Mouse (Mus musculus) erythroblast, embryonic 14.5 days (primary cell): ENCODE data around the gene Tbcd.
A peak's percentile ranks its signal among the peaks of the same experiment; 100 is the strongest.

ENCODE experiments used
- GATA1 ChIP-seq: IDR thresholded peaks from 2 replicates; pipeline ENCODE4 v1.6.1; 2012; ENCODE audit warnings: low read length, inconsistent platforms, mixed read lengths
- TAL1 ChIP-seq: IDR thresholded peaks from 3 replicates; pipeline ENCODE4 v1.6.1; 2012; ENCODE audit warnings: low read length, inconsistent platforms, mixed read lengths

DNA sequence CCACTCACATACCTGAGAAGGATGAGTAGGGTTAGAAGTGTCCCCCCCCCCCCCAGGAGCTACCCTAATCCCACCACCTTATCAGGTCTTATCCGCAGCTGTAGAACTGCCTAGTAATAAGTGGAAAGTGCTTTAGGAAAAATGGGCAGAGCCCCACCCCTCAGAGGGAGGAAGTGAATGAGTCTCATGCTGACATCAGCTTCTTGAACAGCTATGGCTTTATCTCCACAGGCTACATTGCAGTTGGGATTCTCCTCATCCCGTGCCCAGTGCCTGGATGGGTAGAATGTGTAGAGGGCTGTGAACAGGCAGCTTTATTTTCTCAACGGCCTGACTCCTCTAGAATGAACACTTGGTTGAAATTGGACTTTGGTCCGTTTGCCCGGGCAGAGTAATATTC lies 95.5 kb downstream of the Tbcd start:
- TF ChIP-seq GATA1 (peak; percentile 59), TAL1 (no peak)
